Mouse (Mus musculus) neural tube, embryonic 10.5 days (tissue): ENCODE results near the gene Epm2a.
"Not testable (repeated sequence)": the region's sequence is repeated elsewhere in the genome, so short reads cannot be mapped to it uniquely, and the experiment has no call there.

Source experiments
- DNase-seq: peaks from one replicate; pipeline ENCODE4 v3.0.0-alpha.2; 2017; ENCODE audit warnings: low spot score; ENCODE audit errors: extremely low spot score

The Epm2a gene

GRCm38 (mm10) chr10:11343205-11344141 lies at the start of gene Epm2a:
TSS of gene Epm2a (plus strand) at chr10:11343404.
- peak; percentile 83 for DNase-seq

- DNase-seq: no peak
Observed at GRCm38 (mm10) chr10:11298418-11298817, 44.8 kb upstream of the Epm2a start.

- DNase-seq: no peak
Observed at GRCm38 (mm10) chr10:11305365-11306053, 37.7 kb upstream of the Epm2a start.

GRCm38 (mm10) chr10:11306054-11306367 lies 37.2 kb upstream of the Epm2a start:
- peak; percentile 27 for DNase-seq

GRCm38 (mm10) chr10:11309866-11310265 lies 33.3 kb upstream of the Epm2a start:
- DNase-seq: no peak

GRCm38 (mm10) chr10:11310481-11310880 lies 32.7 kb upstream of the Epm2a start:
- no peak for DNase-seq

- DNase-seq: not testable (repeated sequence)
Observed at GRCm38 (mm10) chr10:11317856-11318454, 25.2 kb upstream of the Epm2a start.

- no peak for DNase-seq
Observed at GRCm38 (mm10) chr10:11319446-11319970, 23.7 kb upstream of the Epm2a start.

GRCm38 (mm10) chr10:11322316-11322715 lies 20.9 kb upstream of the Epm2a start:
- no peak for DNase-seq

GRCm38 (mm10) chr10:11323202-11323898 lies 19.9 kb upstream of the Epm2a start:
- DNase-seq: no peak

- DNase-seq: no peak
Observed at GRCm38 (mm10) chr10:11326526-11326925, 16.7 kb upstream of the Epm2a start.

GRCm38 (mm10) chr10:11344536-11345468 lies 1.6 kb downstream of the Epm2a start:
- no peak for DNase-seq

GRCm38 (mm10) chr10:11350243-11350974 lies 7.2 kb downstream of the Epm2a start:
- DNase-seq: not testable (repeated sequence)

- DNase-seq: no peak
Observed at GRCm38 (mm10) chr10:11354609-11355008, 11.4 kb downstream of the Epm2a start.

- DNase-seq: no peak
Observed at GRCm38 (mm10) chr10:11361985-11362692, 18.9 kb downstream of the Epm2a start.

- no peak for DNase-seq
Observed at GRCm38 (mm10) chr10:11362896-11363487, 19.8 kb downstream of the Epm2a start.

GRCm38 (mm10) chr10:11381302-11381701 lies 38.1 kb downstream of the Epm2a start:
- DNase-seq: no peak

GRCm38 (mm10) chr10:11410926-11411325 lies 67.7 kb downstream of the Epm2a start:
- no peak for DNase-seq
